Mouse (Mus musculus) E14TG2a.4 (cell line): ENCODE results near the gene Mettl26.

Source experiments
- CTCF ChIP-seq: conservative IDR thresholded peaks from 2 replicates; pipeline ENCODE4 v1.5.1; 2014; ENCODE audit warnings: low read length
- NANOG ChIP-seq: IDR thresholded peaks from 2 replicates; pipeline ENCODE4 v1.6.1; 2014; ENCODE audit warnings: borderline replicate concordance, low read length, mixed read lengths
- POU5F1 ChIP-seq: IDR thresholded peaks from 2 replicates; pipeline ENCODE4 v1.6.1; 2014; ENCODE audit warnings: low read length, borderline replicate concordance

DNA sequence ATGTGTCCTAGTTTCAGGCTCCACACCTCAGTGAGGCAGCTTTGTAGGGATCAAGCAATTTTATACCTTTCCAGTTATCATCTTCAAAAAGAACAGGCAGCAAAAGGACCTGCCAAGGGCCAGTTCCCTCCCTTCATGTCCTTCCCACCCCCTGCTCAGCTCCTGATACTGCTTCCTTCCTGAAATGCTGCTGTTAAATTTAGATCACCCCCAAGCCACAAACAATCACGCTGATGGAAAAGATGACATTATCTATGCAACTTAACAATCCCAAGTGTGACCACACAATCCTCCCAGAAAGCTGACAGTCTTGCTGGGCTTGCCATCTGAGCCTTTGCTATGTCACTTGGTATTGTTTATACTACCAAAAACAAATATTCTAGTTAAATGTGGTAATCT, 39.0 kb downstream of the Mettl26 start:
- TF ChIP-seq CTCF (no peak), POU5F1 (no peak), NANOG (no peak)
